Mouse (Mus musculus) cerebellum, postnatal 10 days (tissue): ENCODE results near the gene Smu1.

Source experiments
- DNase-seq, 2 experiments: peaks; one replicate each; pipeline ENCODE4 v3.0.0; 2021; ENCODE audit warnings: mixed read lengths in 2 of 2

The Smu1 gene

GRCm38 (mm10) chr4:40757780-40758420 lies at the start of gene Smu1:
Gene Smu1 (minus strand): TSS chr4:40757923.
- DNase-seq = peak; percentile 99

- no peak for DNase-seq
These were observed 49.7 kb upstream of the Smu1 start for GRCm38 (mm10) chr4:40807382-40807781.

GRCm38 (mm10) chr4:40805401-40805800 lies 47.7 kb upstream of the Smu1 start:
- DNase-seq = no peak

GRCm38 (mm10) chr4:40802787-40803186 lies 45.1 kb upstream of the Smu1 start:
- DNase-seq = no peak

GRCm38 (mm10) chr4:40801908-40802307 lies 44.2 kb upstream of the Smu1 start:
- no peak for DNase-seq

- no peak for DNase-seq
These were observed 43.1 kb upstream of the Smu1 start for GRCm38 (mm10) chr4:40800873-40801272.

- peak in 1 of 2 experiments; percentile 12 for DNase-seq
These were observed 41.3 kb upstream of the Smu1 start for GRCm38 (mm10) chr4:40798833-40799555.

- DNase-seq = no peak
These were observed 38.0 kb upstream of the Smu1 start for GRCm38 (mm10) chr4:40795761-40796160.

GRCm38 (mm10) chr4:40794320-40794719 lies 36.6 kb upstream of the Smu1 start:
- DNase-seq = no peak

GRCm38 (mm10) chr4:40791176-40791575 lies 33.5 kb upstream of the Smu1 start:
- DNase-seq = no peak

GRCm38 (mm10) chr4:40786578-40786977 lies 28.9 kb upstream of the Smu1 start:
- DNase-seq = no peak

- DNase-seq = no peak
These were observed 28.0 kb upstream of the Smu1 start for GRCm38 (mm10) chr4:40785620-40786166.

GRCm38 (mm10) chr4:40784556-40785169 lies 26.9 kb upstream of the Smu1 start:
- DNase-seq = peak; percentile 34 to 46

GRCm38 (mm10) chr4:40783049-40783448 lies 25.3 kb upstream of the Smu1 start:
- DNase-seq = no peak

GRCm38 (mm10) chr4:40781797-40782495 lies 24.2 kb upstream of the Smu1 start:
- DNase-seq = no peak

- no peak for DNase-seq
These were observed 23.4 kb upstream of the Smu1 start for GRCm38 (mm10) chr4:40781143-40781542.

GRCm38 (mm10) chr4:40778656-40779055 lies 20.9 kb upstream of the Smu1 start:
- DNase-seq = peak; percentile 30 to 32

- no peak for DNase-seq
These were observed 19.4 kb upstream of the Smu1 start for GRCm38 (mm10) chr4:40777116-40777515.

GRCm38 (mm10) chr4:40776416-40776815 lies 18.7 kb upstream of the Smu1 start:
- no peak for DNase-seq

- peak; percentile 89 to 90 for DNase-seq
These were observed 16.8 kb upstream of the Smu1 start for GRCm38 (mm10) chr4:40774279-40775259.

- no peak for DNase-seq
These were observed 2.2 kb upstream of the Smu1 start for GRCm38 (mm10) chr4:40759876-40760275.
